Mouse (Mus musculus) heart, adult 2 months (tissue): ENCODE measurements around the gene Atp6v1f. TPM values are rescaled to one million over a fixed set of nuclear protein-coding genes. Genes with fewer than 3 reads are reported as not detected.
A peak's percentile ranks its signal among the peaks of the same experiment; 100 is the strongest.

ENCODE experiments used
- DNase-seq, 2 experiments: peaks; one replicate each; pipeline ENCODE4 v3.0.0; 2021
- H3K27ac ChIP-seq: fragments of 200-600 bp; 2 replicates; pipeline ENCODE4 v1.8.1; 2022
- H3K27me3 ChIP-seq: fragments of 200-500 bp; 2 replicates; pipeline ENCODE4 v1.6.1; 2012; ENCODE audit warnings: mild to moderate bottlenecking, low read length, inconsistent platforms, mixed read lengths; ENCODE audit not compliant: control insufficient read depth, insufficient read depth
- H3K36me3 ChIP-seq: fragments of 200-500 bp; 2 replicates; pipeline ENCODE4 v1.6.1; 2012; ENCODE audit warnings: low read length, inconsistent platforms; ENCODE audit not compliant: control insufficient read depth, insufficient read depth
- H3K4me1 ChIP-seq: fragments of 200-500 bp; 2 replicates; pipeline ENCODE4 v1.6.1; 2011; ENCODE audit warnings: low read length; ENCODE audit not compliant: control insufficient read depth, insufficient read depth
- H3K4me3 ChIP-seq: fragments of 200-600 bp; 2 replicates; pipeline ENCODE4 v1.8.1; 2022
- H3K79me2 ChIP-seq: fragments of 200-500 bp; replicated peaks from 2 replicates; pipeline ENCODE4 v1.6.1; 2012; ENCODE audit warnings: mild to moderate bottlenecking, inconsistent platforms, low read length, moderate library complexity, mixed read lengths; ENCODE audit not compliant: control insufficient read depth, insufficient read depth
- H3K9ac ChIP-seq: fragments of 200-500 bp; 2 replicates; pipeline ENCODE4 v1.6.1; 2012; ENCODE audit warnings: low read depth, mild to moderate bottlenecking, control low read depth, inconsistent platforms, low read length, mixed read lengths
- CTCF ChIP-seq: fragments of 200-600 bp; IDR thresholded peaks from 2 replicates; pipeline ENCODE4 v1.8.1; 2022; ENCODE audit warnings: antibody characterized with exemption, mild to moderate bottlenecking, moderate library complexity
- EP300 ChIP-seq: fragments of 200-500 bp; IDR thresholded peaks from 2 replicates; pipeline ENCODE4 v1.6.1; 2011; ENCODE audit warnings: low read depth, low read length, control low read depth; ENCODE audit not compliant: insufficient read depth
- POLR2A ChIP-seq: fragments of 200-500 bp; IDR thresholded peaks from 2 replicates; pipeline ENCODE4 v1.6.1; 2011; ENCODE audit warnings: mild to moderate bottlenecking, low read depth, low read length, control low read depth; ENCODE audit not compliant: insufficient read depth
- WGBS: fragments of 180-500 bp; shearing (Covaris S2); methylation state at CpG from one replicate; pipeline ENCODE4 v1.1.7; 2018; 5-methylcytosine and 5-hydroxymethylcytosine counted together
- intact Hi-C: fragments of 180-260 bp; cut with DNase I; formaldehyde crosslinking; loops from one replicate; pipeline ENCODE4 v1.15.1; 2025
- polyA plus RNA-seq: library from polyadenylated mRNA; depleted of rRNA; stranded (reverse); fragments of >200 nt; gene quantifications from 2 replicates; pipeline ENCODE4 v1.2.3, GENCODE M21; 2012; rRNA removed
- total RNA-seq, 2 experiments: library from RNA; stranded (reverse); gene quantifications; 2 replicates each; pipeline ENCODE4 v1.2.3; 2021

Atp6v1f gene
- total and polyA plus RNA-seq, 3 experiments, result 109 to 186 (median 125) TPM

DNA sequence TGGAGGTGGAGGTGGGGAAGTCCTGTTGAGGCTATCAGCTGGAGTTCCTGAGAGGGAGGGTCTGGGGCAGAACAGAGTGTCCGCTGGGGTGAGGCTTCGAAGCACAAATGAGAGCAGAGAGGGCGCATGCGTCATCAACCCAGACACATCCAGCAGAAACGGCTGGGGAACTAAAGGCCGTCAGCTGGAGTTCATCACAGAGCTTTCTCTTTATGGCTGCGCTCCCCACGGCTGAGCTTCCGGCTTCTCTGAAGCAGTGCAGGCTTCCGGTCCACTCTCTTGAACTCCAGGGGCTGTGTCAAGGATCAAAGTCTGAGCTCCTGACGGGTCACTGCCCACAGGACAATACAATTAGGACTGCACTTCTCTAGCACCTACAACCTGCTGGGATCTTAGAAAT lies 45.8 kb downstream of the Atp6v1f start:
- Histone ChIP-seq H3K9ac (0 out of 2 replicates have a peak overlapping the region, but pooled peaks have one; percentile 6), H3K27me3 (no peaks in the 10 kb centered on the region), H3K4me1 (peaks cover 1% of the 10 kb centered on the region; the same call in 1 of the 2 replicates), H3K4me3 (no peak overlapping the region), H3K36me3 (no peaks in the 10 kb centered on the region), H3K79me2 (no peaks in the 10 kb centered on the region), H3K27ac (peak overlapping the region; percentile 36; the same call in 1 of the 2 replicates)
- TF ChIP-seq POLR2A, result no peak
- no peak for TF ChIP-seq CTCF
- TF ChIP-seq EP300, result no peak
- 4% methylated on average over 11 of the region's 11 CpGs for WGBS
- peak; percentile 61 to 70 for DNase-seq
- intact Hi-C loops, result no loop called here

DNA sequence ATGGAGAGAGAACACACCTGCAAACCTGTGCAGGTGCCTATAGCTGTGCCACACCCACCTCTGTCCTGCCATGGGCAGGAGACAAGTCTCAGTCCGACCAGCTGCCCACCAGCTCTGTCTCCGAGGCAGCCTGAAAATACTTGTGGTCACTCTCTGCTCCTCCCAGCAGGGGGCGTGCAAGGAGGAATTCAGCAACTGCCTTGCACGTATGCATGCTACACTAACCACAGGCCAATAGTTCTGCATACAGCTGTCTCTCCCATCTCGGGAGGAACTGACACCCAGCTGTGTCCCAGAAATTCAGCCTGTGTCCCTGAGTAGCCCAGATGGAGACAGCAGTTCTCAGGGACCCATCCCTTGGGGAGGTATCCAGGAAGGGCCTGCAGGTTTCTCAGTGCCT lies 49.6 kb downstream of the Atp6v1f start:
- intact Hi-C loops, result loop anchor here (1.0 kb wide), 1 partner anchor 132 kb away; no protein-coding TSS in a partner anchor
- Histone ChIP-seq H3K79me2 (no peaks in the 10 kb centered on the region), H3K9ac (no peak overlapping the region), H3K27ac (no peak overlapping the region), H3K27me3 (no peaks in the 10 kb centered on the region), H3K4me1 (peaks cover 1% of the 10 kb centered on the region; the same call in 1 of the 2 replicates), H3K36me3 (no peaks in the 10 kb centered on the region), H3K4me3 (no peak overlapping the region)
- 8% methylated on average over 5 of the region's 5 CpGs for WGBS
- DNase-seq, result peak; percentile 76 to 78
- TF ChIP-seq CTCF, result peak; percentile 87
- TF ChIP-seq EP300, result no peak

Other genes with a start within 250 kb of the Atp6v1f start
- gene Hilpda, start 195.2 kb upstream of the Atp6v1f start, total RNA-seq, result 1 to 10 TPM; 5.3 TPM
- gene Hilpda, start 195.2 kb upstream of the Atp6v1f start, polyA plus RNA-seq, result 12.1 and 15.8 TPM in 2 replicates
- gene Fam71f2, start 188.1 kb upstream of the Atp6v1f start, total RNA-seq, result not detected
- gene Fam71f2, start 188.1 kb upstream of the Atp6v1f start, polyA plus RNA-seq, result 0.70 and 1.4 TPM in 2 replicates
- gene Fam71f1, start 148.6 kb upstream of the Atp6v1f start, total RNA-seq, result not detected
- gene Fam71f1, start 148.6 kb upstream of the Atp6v1f start, polyA plus RNA-seq, result 0.12 TPM in 1 of 2 replicates, not detected in the other
- gene Calu, start 119.6 kb upstream of the Atp6v1f start, total RNA-seq, result 100 to 1,000 TPM; 227 to 232 TPM
- 102 and 178 TPM in 2 replicates for gene Calu, start 119.6 kb upstream of the Atp6v1f start, polyA plus RNA-seq
- gene Opn1sw, start 79.2 kb upstream of the Atp6v1f start, total RNA-seq, result not detected
- 0.67 TPM in 1 of 2 replicates, not detected in the other for gene Opn1sw, start 79.2 kb upstream of the Atp6v1f start, polyA plus RNA-seq
- 1 to 10 TPM; 1.7 to 2.4 TPM for gene Ccdc136, start 71.4 kb upstream of the Atp6v1f start, total RNA-seq
- gene Ccdc136, start 71.4 kb upstream of the Atp6v1f start, polyA plus RNA-seq, result 2.1 and 3.0 TPM in 2 replicates
- gene Flnc, start 34.5 kb upstream of the Atp6v1f start, total RNA-seq, result 100 to 1,000 TPM; 192 to 222 TPM
- 56.0 and 69.0 TPM in 2 replicates for gene Flnc, start 34.5 kb upstream of the Atp6v1f start, polyA plus RNA-seq
- gene Atp6v1fnb, start 3.7 kb downstream of the Atp6v1f start, total RNA-seq, result not detected
- not detected in 2 replicates for gene Atp6v1fnb, start 3.7 kb downstream of the Atp6v1f start, polyA plus RNA-seq
- gene Kcp, start 40.2 kb downstream of the Atp6v1f start, total RNA-seq, result 1 to 10 TPM; 2.3 to 3.0 TPM
- 8.5 and 9.8 TPM in 2 replicates for gene Kcp, start 40.2 kb downstream of the Atp6v1f start, polyA plus RNA-seq
- 1 to 10 TPM; 2.7 to 3.6 TPM for gene Irf5, start 58.9 kb downstream of the Atp6v1f start, total RNA-seq
- gene Irf5, start 58.9 kb downstream of the Atp6v1f start, polyA plus RNA-seq, result 4.9 and 7.5 TPM in 2 replicates
- gene Tnpo3, start 142.2 kb downstream of the Atp6v1f start, total RNA-seq, result 10 to 100 TPM; 43.0 to 44.1 TPM
- gene Tnpo3, start 142.2 kb downstream of the Atp6v1f start, polyA plus RNA-seq, result 32.7 and 52.2 TPM in 2 replicates
- gene Tspan33, start 226.5 kb downstream of the Atp6v1f start, total RNA-seq, result 1 to 10 TPM; 2.2 to 2.5 TPM
- 1.8 and 2.7 TPM in 2 replicates for gene Tspan33, start 226.5 kb downstream of the Atp6v1f start, polyA plus RNA-seq